Mouse (Mus musculus) gastrocnemius, postnatal 14 days (tissue): ENCODE data around the gene Spib. TPM values are rescaled to one million over a fixed set of nuclear protein-coding genes. Genes with fewer than 3 reads are reported as not detected.

Source experiments
- DNase-seq: peaks from one replicate; pipeline ENCODE4 v3.0.0; 2021; ENCODE audit warnings: mixed read lengths
- intact Hi-C: fragments of 180-260 bp; cut with DNase I; formaldehyde crosslinking; loops from one replicate; pipeline ENCODE4 v1.15.1; 2025; ENCODE audit warnings: low total_unique reads
- microRNA-seq, 2 experiments: library from miRNA; unstranded; fragments of <30 nt; microRNA quantifications; one replicate each; pipeline ENCODE4 v1.2.0; 2021
- total RNA-seq, 2 experiments: library from RNA; stranded (reverse); gene quantifications; 2 replicates each; pipeline ENCODE4 v1.2.3; 2021

The Spib gene
- total RNA-seq, 2 experiments from 2014 or later = 0.16 to 0.18 TPM

- intact Hi-C loops = no loop called here
- no peak for DNase-seq
Observed at GRCm38 (mm10) chr7:44495086-44495485, 36.8 kb downstream of the Spib start.

- DNase-seq = no peak
- intact Hi-C loops = no loop called here
Observed at GRCm38 (mm10) chr7:44494681-44495080, 37.2 kb downstream of the Spib start.

GRCm38 (mm10) chr7:44492166-44492826 lies 39.6 kb downstream of the Spib start:
- intact Hi-C loops = no loop called here
- DNase-seq = no peak

DNA sequence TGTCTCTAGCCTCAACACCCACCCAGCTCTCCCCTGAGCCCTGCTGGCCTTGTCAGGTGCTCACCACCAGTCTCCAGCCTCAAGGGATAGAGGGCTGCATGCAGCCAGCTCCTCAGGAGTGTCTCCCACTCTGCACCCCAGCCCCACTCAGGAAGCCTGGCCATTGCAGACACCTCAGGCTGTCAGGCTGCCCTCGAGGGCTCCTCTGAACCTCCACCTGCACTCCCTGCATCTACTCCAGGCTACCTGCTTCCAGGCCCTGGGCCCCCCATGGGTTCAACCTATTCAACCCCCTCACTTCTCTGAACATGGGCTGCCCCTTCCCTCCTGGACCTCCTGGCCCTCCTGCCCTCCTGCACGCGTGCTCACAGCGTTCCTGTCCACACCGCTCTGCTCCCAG lies 40.5 kb downstream of the Spib start:
- no peak for DNase-seq
- intact Hi-C loops = no loop called here

DNA sequence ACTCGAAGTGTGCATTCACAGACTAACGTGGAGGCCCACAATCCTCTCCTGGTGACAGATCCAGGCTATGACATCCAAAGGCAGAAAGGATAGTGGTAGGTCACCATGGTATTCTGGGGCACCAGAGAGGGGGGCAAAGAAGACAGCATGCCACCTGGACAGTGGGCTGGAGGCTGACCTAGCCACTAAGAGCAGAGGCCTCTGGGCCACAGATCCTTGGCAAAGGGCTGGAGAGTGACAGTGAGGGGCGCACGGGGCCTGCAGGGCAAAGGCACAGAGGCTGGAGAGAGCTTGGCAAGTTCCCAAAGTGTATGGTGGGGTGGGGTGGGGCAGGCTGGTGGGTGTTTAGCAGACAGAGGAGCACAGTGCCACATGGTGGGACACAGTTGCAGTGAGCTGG lies 41.6 kb downstream of the Spib start:
- peak; percentile 5 for DNase-seq
- intact Hi-C loops = no loop called here

DNA sequence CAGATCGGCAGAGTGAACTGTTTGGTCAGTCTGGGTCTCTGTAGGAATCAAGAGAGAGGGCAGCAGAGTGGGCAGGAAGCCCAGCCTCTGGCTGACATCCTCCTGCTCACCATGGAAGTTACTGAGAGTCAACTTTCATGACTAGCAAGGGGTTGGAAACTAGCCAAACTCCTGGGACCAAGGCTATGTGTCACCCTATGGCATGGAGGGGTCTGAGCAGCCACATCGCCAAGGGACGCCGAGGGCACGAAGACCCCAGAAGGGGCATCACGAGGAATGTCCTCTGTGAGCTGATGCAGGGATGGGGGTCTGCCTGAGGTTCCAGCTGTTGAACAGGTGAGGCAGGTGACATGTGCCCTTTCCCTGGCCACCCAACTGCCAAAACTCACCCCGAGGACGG lies 43.3 kb downstream of the Spib start:
- intact Hi-C loops = no loop called here
- DNase-seq = peak; percentile 8

- intact Hi-C loops = no loop called here
- peak; percentile 1 for DNase-seq
Observed at GRCm38 (mm10) chr7:44487936-44488335, 43.9 kb downstream of the Spib start.

DNA sequence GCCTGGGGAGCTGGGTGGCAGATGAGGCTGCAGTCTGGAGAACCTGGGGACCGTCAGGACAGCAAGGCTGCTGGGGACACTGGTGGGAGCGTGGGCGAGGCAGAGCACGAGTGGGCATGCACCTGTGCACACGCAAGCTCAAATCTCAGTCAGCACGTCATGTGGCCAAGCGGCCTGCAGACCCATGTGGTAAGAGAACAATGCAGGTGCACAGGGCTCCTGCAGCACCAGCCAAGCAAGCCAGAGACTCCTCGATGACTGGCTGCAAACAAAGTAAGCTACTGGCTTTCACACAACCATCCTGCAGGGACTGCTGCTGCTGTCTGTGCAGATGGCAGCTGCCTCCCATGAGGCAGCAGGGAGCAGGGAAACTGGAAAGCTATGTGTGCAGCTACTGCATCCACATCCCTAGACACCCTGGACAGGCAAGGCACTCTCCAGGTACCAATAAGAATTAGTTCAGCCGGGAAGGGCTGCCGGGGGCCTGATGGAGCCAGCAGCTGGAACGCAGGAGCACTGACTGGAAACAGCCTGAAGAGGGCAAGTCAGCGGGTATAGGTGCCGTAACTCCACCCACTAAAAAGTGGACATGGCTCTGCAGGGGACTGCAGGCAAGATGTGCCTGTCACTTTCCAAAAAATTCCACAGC lies 44.8 kb downstream of the Spib start:
- intact Hi-C loops = no loop called here
- DNase-seq = peak; percentile 12

DNA sequence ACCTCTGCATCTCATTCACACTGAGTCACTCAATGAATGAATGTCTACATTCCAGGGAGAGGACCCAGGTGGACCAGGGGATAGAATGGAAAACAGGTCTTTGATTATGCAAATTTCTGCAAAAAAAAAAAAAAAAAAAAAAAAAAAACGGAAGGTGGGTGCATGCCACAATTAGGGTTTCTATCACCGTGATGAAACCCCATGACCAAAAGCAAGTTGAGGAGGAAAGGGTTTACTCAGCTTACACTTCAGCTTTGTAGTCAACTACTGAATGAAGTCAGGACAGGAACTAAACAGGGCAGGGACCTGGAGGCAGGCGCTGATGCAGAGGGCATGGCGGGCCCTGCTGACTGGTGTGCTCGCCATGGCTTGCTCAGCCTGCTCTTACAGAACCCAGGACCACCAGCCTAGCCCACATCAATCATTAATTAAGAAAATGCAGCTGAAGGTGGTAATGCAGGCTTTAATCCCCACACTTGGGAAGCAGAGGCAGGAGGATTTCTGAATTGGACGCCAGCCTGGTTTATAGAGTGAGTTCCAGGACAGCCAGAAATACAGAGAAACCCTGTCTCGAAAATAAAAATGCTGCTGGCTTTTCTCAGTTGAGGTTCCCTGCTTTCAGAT lies 46.2 kb downstream of the Spib start:
- DNase-seq = no peak

DNA sequence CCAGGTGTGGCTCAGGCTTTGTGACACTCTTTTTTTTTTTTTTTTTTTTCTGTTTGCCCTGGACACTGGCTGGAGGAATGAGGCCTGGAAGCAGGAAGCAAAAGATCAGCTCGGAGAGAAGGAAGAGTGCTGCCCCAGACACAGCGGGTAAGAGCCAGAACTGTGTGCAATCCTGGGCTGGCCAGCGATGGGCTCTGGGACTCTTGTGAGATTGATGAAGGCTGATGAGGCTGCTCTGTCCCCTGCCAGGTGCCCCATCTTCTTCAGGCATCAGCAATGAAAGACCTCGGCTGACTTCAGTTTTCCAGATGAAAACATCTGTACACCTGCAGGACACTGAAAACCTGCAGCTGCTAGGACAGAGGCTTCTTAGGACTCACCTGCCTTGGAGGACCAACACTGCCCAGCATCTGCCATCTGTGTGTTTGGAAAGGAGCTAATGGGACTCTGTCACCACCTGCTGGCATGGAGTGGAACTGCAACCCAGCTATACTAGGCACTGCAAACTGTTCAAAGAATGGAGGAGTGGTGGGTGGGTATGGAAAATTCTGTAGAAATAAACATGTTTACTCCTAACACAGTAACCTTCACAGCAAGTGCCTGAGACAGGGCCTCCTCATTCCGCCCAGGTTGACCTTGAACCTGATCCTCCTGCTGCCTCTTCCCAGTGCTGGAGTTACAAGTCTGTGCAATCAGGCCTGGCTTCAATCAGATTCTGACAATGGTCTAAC lies 46.9 kb downstream of the Spib start:
- DNase-seq = peak; percentile 65
- intact Hi-C loops = no loop called here

More for the DNA sequence above, 46.2 kb downstream of the Spib start:
- intact Hi-C loops = no loop called here

DNA sequence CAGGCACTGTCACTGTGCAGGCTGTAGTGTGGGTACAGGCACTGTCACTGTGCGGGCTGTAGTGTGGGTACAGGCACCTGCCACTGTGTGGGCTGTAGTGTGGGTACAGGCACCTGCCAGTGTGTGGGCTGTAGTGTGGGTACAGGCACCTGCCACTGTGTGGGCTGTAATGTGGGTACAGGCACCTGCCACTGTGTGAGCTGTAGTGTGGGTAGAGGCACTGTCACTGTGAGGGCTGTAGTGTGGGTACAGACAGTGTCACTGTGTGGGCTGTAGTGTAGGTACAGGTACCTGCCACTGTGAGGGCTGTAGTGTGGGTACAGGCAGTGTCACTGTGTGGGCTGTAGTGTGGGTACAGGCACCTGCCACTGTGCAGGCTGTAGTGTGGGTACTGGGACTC lies 47.8 kb downstream of the Spib start:
- DNase-seq = no peak
- intact Hi-C loops = no loop called here

DNA sequence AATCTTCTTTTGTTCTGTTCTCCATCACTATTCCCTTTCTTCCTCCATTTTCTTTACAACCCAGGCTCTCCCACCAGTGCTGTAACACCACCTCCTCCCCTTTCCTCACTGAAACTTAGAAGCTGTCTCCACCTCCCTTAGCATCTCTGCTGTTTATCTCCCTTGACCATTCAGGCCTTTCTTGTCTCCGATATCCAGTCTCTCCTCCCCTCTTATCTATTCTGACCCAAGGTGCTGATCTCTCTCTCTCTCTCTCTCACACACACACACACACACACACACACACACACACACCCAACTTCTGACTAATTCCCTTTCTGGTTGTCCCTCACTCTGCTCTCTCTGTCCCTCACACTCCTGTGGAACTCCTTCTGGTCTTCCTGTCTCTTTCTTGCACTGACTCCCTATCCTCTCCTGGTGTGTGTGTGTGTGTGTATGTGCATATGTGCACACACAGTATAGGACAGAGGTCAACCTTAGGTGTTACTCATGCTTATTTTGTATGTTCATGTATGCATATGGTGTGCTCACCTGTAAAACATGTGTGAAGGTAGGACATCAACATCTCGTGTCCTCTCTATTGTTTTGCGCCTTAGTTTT lies 48.9 kb downstream of the Spib start:
- no peak for DNase-seq
- intact Hi-C loops = no loop called here

Small RNA genes lying within 50 kb of the gene (microRNA-seq; reads per million reads assigned to microRNA genes)
- 0 to 0.50 reads per million in 2 experiments for gene Mir7053

Other genes starting within 250 kb of the Spib start
- gene Clec11a, start 225.2 kb downstream of the Spib start, total RNA-seq = 1 to 10 TPM; 4.2 to 5.6 TPM
- under 1 TPM; 0.73 to 0.80 TPM for gene Shank1, start 221.8 kb downstream of the Spib start, total RNA-seq
- under 1 TPM; 0.35 to 0.49 TPM for gene Syt3, start 148.0 kb downstream of the Spib start, total RNA-seq
- not detected for gene 1700008O03Rik, start 146.3 kb downstream of the Spib start, total RNA-seq
- gene Lrrc4b, start 103.1 kb downstream of the Spib start, total RNA-seq = 1 to 10 TPM in 1 of 2 experiments, under 1 TPM in 1; 0.51 to 1.3 TPM
- not detected for gene Aspdh, start 66.7 kb downstream of the Spib start, total RNA-seq
- 10 to 100 TPM; 60.2 to 73.5 TPM for gene Josd2, start 64.1 kb downstream of the Spib start, total RNA-seq
- 10 to 100 TPM; 44.1 to 48.8 TPM for gene Emc10, start 35.5 kb downstream of the Spib start, total RNA-seq
- 1 to 10 TPM; 3.8 to 4.7 TPM for gene Fam71e1, start 35.5 kb downstream of the Spib start, total RNA-seq
- gene Mybpc2, start 7.4 kb downstream of the Spib start, total RNA-seq = 1,000 to 10,000 TPM; 3,999 to 4,490 TPM
- gene Pold1, start 16.8 kb upstream of the Spib start, total RNA-seq = 1 to 10 TPM; 7.0 to 7.8 TPM
- 10 to 100 TPM; 28.0 to 28.2 TPM for gene Nr1h2, start 21.9 kb upstream of the Spib start, total RNA-seq
- gene Napsa, start 40.3 kb upstream of the Spib start, total RNA-seq = not detected
- 1 to 10 TPM; 2.9 to 3.1 TPM for gene Kcnc3, start 58.6 kb upstream of the Spib start, total RNA-seq
- gene Myh14, start 138.8 kb upstream of the Spib start, total RNA-seq = 10 to 100 TPM; 20.6 to 24.4 TPM
- gene Izumo2, start 176.7 kb upstream of the Spib start, total RNA-seq = not detected
- gene Vrk3, start 216.3 kb upstream of the Spib start, total RNA-seq = 10 to 100 TPM; 14.5 to 16.2 TPM
- under 1 TPM in 1 of 2 experiments, not detected in 1; 0.16 TPM for gene Zfp473, start 219.0 kb upstream of the Spib start, total RNA-seq